Mouse (Mus musculus): ENCODE data around the gene Cdca5.

DNA sequence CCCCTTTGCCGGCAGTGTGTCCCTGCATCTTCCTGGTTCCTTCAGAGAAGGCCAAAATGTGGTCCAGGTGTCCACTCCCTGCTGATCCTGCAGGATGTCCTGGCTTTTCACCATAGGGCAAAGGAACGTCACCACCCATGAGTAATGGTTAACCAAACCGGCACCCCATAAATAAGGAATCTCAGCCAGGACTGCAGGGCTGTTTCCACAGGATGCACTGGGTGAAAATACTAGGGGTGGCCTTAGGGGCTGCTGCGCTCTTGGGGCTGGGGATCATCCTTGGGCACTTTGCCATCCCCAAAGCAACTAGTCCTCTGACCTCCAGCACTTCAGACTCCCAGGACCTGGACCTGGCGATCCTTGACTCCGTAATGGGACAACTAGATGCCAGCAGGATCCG, 20.8 kb downstream of the Cdca5 start, which contains the start of gene Naaladl1:
- TF ChIP-seq POLR2A (IDR thresholded peaks at IDR 0.05; ENCODE audit: borderline replicate concordance, insufficient read depth, low read length) (no peak), CTCF (IDR thresholded peaks at IDR 0.05; ENCODE audit: borderline replicate concordance, insufficient read depth, low read depth, low read length) (no peak)
